Mouse (Mus musculus): Measurements from ENCODE around the gene Cycs.
"Not testable (repeated sequence)": the region's sequence is repeated elsewhere in the genome, so short reads cannot be mapped to it uniquely, and the experiment has no call there.

The Cycs gene

DNA sequence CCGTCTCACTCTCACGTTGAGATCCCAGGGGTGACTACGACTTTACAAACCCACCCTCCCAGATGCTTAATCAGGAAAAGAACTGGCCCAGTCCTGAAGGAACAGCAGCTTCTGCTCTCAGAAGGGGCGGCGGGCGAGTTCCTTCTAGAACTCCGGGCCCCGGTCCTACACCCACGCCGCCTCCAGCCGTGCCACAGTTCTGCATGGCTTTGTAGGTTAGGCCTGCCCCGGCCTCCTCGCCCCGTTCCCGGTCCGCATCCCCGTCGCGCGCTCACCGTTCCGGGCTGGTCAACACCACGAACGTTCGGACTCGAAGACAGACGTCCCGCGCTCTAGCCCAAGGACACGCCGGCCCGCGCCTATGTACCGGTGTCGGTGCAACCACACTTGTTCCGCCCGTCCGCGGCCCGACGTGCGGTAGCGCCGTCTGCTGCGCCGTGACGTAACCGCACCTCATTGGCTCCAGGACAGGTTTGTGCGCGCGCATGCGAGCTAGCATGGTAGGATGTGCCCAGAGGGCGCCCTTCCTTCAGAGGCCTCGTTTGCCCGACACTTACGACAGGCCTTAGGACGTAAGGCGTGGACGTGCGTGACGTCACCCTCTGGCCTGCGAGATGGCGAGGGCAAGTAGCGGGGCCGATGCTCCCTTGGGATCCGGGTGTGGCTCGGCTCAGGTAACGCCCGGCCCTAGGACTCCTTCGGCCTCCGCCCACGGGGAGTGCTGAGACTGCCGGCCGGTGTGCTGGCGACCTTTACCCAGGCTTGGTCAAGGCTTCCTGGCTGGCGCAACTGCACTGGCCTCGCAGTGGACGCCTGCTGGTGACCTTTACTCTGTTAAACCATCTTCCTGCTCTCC is at the start of gene Cycs:
Gene Cycs, minus strand, starts transcription at position 398 of the 856 bp plus-strand sequence.
- DNase-seq (ENCODE audit: low spot score in 2 of 2) = peak; percentile 100

DNA sequence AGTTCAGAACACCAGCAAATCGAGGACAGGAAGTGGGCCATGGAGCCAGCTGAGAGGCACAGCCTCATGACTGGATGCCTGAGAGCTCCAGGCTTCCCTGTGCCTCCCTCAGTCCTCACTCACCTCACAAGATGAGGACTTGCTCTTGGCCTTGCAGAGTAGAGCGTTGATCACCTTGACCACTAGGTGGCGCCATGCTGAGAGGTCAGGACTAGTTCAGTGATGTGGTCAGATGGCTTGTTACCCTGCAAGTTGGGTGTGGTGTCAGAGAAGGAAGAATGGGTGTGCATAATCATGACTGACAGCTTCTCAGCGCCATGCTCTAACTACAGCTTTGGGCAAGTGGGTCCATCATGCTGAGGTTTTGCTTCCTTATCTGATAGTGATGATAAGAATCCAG is 35.3 kb upstream of the Cycs start:
- DNase-seq (ENCODE audit: low spot score in 2 of 2) = no peak

GRCm38 (mm10) chr6:50598560-50598959 is 32.2 kb upstream of the Cycs start:
- peak; percentile 21 to 22 for DNase-seq (ENCODE audit: low spot score in 2 of 2)

DNA sequence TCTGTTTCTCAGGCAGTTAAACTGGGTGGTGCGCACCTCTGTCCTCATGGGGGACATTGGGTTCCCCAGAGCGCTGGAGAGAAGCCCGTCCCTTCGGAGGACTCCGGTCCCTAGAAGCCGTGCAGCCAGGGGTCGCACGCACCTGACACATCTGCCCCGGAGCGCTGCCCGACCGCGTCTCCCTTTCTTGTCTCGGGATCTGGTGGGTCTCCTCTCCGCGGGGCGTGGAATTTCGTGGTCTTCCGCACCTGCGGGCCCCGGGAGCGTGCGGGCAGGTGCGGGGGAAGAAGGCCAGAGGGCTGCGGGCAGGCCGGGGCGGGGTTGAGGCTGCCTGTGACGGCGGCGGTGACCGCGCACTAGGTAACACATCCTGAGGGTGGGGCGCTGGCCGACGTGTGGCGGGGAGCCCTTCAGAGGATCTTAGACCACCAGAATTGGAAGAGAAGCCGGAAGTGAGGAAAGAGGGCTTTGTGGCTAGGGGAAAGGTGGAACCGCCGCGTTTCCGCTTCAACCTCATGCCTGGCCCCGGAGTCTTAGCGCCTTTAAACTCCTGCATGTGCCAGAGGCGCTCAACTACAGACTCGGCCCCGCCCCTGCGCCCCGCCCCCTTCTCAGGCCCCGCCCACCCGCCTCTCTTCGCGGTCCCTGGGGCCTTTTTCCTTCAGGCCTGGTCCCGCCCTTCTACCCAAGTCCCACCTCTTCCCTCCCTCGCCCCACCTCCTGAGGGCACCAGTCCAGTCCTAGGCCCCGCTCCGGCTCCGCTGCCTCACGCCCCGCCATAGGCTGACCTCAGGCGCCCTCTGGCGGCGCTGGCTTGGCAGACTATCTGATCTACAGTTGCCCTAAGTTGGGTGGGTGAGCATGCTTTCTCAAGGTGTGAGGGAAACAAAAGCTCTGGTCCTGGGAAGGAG is 30.2 kb upstream of the Cycs start, which contains the start of gene 4921507P07Rik:
Gene 4921507P07Rik, minus strand, starts transcription at position 332 of the 911 bp plus-strand sequence.
- peak; percentile 92 to 95 for DNase-seq (ENCODE audit: low spot score in 2 of 2)

GRCm38 (mm10) chr6:50594372-50594771 is 28.0 kb upstream of the Cycs start:
- DNase-seq (ENCODE audit: low spot score in 2 of 2) = no peak

DNA sequence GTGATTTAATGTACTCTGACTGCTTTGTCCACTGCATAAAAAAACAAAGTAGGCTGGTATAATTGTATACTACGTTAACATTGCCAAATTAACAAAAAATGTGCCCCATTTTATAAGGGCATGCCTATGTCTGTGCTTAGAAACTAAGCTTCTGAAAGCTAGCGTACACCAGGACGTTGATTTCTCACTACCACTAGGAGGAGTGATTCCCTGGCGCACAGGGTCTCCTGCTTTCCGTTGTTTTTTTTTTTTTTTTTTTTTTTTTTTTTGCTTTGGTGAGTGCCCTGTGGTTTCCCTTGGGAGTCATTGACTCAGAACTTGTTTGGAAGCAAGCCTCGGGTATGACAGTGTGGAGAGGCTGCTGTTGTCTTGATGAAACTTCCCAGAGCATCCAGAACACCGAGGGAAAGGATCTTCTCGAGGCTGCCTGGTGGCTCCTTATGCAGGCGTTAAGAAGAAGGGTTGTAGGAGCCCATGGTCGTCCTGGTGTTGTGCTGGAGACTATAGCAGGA is 27.1 kb upstream of the Cycs start:
- DNase-seq (ENCODE audit: low spot score in 2 of 2) = no peak

GRCm38 (mm10) chr6:50590234-50590633 is 23.9 kb upstream of the Cycs start:
- no peak for DNase-seq (ENCODE audit: low spot score in 2 of 2)

GRCm38 (mm10) chr6:50588251-50588650 is 21.9 kb upstream of the Cycs start:
- peak in 1 of 2 experiments; percentile 42 for DNase-seq (ENCODE audit: low spot score in 2 of 2)

- DNase-seq (ENCODE audit: low spot score in 2 of 2) = no peak
Observed at GRCm38 (mm10) chr6:50587412-50587811, 21.1 kb upstream of the Cycs start.

GRCm38 (mm10) chr6:50586316-50586715 is 20.0 kb upstream of the Cycs start:
- DNase-seq (ENCODE audit: low spot score in 2 of 2) = no peak

- no peak for DNase-seq (ENCODE audit: low spot score in 2 of 2)
Observed at GRCm38 (mm10) chr6:50585733-50586132, 19.4 kb upstream of the Cycs start.

DNA sequence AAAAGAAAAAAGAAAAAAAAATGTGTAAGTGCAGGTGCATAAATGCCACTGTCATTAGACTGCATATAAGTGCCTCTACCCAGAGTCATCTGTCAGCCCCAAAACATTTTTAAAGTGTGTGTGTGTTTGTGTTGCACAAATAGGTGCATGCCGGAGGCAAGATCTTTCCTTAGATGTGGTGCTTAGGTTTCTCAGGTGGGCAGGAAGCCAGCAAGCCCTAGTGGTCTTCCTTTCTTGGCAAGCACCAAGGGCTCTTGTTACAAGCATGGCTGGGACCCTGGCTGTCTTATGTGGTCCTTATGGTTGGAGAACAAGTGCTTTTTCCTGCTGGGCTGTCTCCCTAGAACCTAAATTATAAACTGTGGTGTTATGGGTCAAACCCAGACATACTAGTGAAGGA is 5.3 kb upstream of the Cycs start:
- DNase-seq (ENCODE audit: low spot score in 2 of 2) = no peak

- no peak for DNase-seq (ENCODE audit: low spot score in 2 of 2)
Observed at GRCm38 (mm10) chr6:50566997-50567255, 588 bp upstream of the Cycs start.

DNA sequence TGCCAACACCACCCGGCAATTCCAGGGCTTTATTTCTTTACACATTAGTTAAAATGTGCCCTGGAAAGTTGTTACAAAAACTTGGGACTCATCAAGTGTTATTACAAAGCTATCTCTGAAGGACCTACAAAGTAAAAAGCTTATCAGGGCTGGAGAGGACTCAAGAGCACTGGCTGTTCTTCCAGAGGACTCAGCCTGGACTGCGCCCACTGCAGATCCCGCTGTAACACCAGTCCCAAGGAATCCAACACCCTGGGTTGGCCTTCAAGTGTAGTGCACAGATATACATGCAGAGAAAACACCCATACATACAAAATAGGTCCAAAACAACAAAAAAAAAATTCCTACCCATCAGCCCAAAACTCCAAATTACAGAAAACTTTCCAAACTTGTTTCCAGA is 2.7 kb downstream of the Cycs start:
- no peak for DNase-seq (ENCODE audit: low spot score in 2 of 2)

- no peak for DNase-seq (ENCODE audit: low spot score in 2 of 2)
Observed at GRCm38 (mm10) chr6:50562421-50562820, 3.9 kb downstream of the Cycs start.

- no peak for DNase-seq (ENCODE audit: low spot score in 2 of 2)
Observed at GRCm38 (mm10) chr6:50560776-50561175, 5.6 kb downstream of the Cycs start.

DNA sequence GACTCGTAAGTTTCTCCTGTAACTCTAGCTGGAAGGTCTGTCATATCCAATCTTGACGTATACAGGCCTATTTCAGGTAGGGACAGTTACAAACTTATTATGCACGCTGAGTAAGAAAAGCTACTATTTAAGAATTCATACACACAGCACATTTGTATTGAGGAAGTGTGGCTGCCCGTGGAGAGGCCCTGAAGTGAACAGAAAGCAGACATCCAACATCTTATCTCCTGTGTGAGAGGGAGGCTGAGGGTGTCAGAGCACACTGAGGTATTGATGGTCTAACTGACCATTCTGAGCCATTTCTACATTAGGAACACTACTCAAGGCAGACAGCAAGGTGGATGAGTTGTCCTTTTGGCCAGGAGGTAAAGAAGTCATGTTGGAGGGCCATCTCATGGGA is 7.5 kb downstream of the Cycs start:
- no peak for DNase-seq (ENCODE audit: low spot score in 2 of 2)

DNA sequence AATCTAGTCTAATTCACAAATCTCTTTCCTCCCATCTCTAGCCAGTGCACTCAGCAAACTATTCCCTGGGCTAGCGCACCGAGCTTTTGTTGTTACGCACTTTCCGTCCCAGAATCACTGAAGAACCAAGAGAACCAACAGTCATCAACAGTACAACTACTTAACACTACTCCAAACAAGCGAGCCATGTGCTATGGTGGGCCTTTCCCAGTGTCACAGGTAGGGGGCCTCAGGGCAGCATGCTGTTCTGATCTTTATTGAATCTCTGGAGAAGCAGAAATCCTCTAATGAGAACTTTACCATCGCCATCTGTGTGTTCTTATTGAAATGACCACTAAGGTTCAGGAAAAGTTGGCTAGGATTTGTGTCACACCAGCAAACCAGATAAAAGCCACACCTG is 8.8 kb downstream of the Cycs start:
- no peak for DNase-seq (ENCODE audit: low spot score in 2 of 2)

DNA sequence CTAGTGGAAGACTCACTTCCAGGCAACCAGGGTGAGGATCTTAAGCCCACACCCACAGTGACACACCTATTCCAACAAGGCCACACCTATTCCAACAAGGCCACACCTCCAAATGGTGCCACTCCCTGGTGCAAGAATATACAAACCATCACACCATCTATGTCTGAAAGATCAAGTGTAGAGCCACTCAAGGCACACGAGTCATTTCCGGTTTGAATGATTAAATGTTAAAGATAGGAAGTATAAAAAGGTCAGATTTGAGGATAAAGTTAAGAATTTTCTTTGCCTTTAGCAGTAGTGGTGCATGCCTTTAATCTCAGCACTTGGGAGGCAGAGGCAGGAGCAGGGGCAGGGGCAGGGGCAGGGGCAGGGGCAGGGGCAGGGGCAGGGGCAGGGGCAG is 12.1 kb downstream of the Cycs start:
- not testable (repeated sequence) for DNase-seq (ENCODE audit: low spot score in 2 of 2)

- DNase-seq (ENCODE audit: low spot score in 2 of 2) = no peak
Observed at GRCm38 (mm10) chr6:50552881-50553518, 13.3 kb downstream of the Cycs start.

- DNase-seq (ENCODE audit: low spot score in 2 of 2) = no peak
Observed at GRCm38 (mm10) chr6:50549791-50550190, 16.5 kb downstream of the Cycs start.

- DNase-seq (ENCODE audit: low spot score in 2 of 2) = no peak
Observed at GRCm38 (mm10) chr6:50549051-50549450, 17.3 kb downstream of the Cycs start.
